Mouse (Mus musculus) liver, adult 2 months (tissue): ENCODE data around the gene Prr23a2.

ENCODE experiments used
- CTCF ChIP-seq: fragments of 200-500 bp; IDR thresholded peaks from 2 replicates; pipeline ENCODE4 v1.5.1; 2011; ENCODE audit warnings: low read depth, low read length, control low read depth
- POLR2A ChIP-seq: fragments of 200-500 bp; IDR thresholded peaks from 2 replicates; pipeline ENCODE4 v1.6.1; 2011; ENCODE audit warnings: low read length, control low read depth; ENCODE audit not compliant: insufficient read depth; ENCODE audit errors: extremely low read depth

DNA sequence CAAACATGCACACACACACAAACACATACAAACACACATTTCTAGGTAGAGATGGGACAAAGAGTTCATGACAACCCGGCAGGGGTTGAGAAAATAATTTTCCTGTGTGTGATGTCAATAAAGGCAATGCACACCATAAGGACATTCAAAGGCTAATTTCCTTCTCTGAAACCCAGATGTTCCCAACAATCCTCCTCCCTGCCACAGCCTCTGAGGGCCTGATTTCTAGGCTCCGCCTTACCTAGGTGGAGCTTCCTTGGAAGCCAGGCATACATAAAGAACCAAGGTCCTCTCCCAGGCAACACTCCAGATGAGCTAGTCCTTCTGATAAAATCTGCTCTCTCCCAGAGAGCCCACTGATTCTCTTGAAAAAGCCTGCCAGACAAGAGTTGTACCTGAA lies 46.5 kb downstream of the Prr23a2 start, which contains the start of gene 7420426K07Rik:
- TF ChIP-seq CTCF (no peak), POLR2A (no peak)
